Comparison of ENCODE assay signal across 1 mouse cellular context in the genomic region with DNA sequence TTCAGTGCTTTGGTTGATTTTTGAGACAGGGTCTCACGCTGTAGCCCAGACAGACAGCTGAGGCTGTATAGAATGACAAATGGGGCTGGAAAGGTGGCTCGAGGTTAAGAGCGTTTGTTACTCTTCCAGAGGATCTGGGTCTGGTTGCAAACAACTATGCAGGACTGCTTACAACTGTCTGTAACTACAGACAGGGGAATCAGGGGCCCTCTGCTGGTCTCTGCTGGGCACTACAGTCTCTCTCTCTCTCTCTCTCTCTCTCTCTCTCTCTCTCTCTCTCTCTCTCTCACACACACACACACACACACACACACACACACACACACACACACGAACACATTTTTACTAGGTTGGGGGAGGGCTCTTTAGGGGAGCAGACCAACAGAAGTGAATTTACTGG.
TF ChIP-seq lines count a peak whose summit lies in the region.

No protein-coding gene starts in this region.

TF ChIP-seq in MEL, 35 proteins besides CTCF, POLR2A, EP300 and RAD21 (continued from another document):
- TF ChIP-seq USF2 (IDR thresholded peaks at IDR 0.05; ENCODE audit: borderline replicate concordance in 1 of 2, insufficient read depth in 1 of 2, low read depth in 1 of 2, low read length in 2 of 2) (no peak), RCOR1 (IDR thresholded peaks at IDR 0.05; ENCODE audit: low read depth, low read length) (no peak), MAZ (IDR thresholded peaks at IDR 0.05; ENCODE audit: low read depth, low read length) (no peak), TCF12 (IDR thresholded peaks at IDR 0.05; ENCODE audit: low read depth, low read length) (no peak), POLR2AphosphoS2 (IDR thresholded peaks at IDR 0.05; ENCODE audit: low read length) (no peak), POLR2AphosphoS5 (IDR thresholded peaks at IDR 0.05; ENCODE audit: borderline replicate concordance, low read depth, low read length) (no peak), GATA1 (IDR thresholded peaks at IDR 0.05; ENCODE audit: low read depth, low read length) (no peak), UBTF (IDR thresholded peaks at IDR 0.05; ENCODE audit: borderline replicate concordance, insufficient read depth, low read depth, low read length) (no peak), MEF2A (IDR thresholded peaks at IDR 0.05; ENCODE audit: extremely low read depth, insufficient replicate concordance, low read depth, low read length, poor library complexity, severe bottlenecking) (no peak), CHD2 (IDR thresholded peaks at IDR 0.05; ENCODE audit: low read length) (no peak), E2F4 (IDR thresholded peaks at IDR 0.05; ENCODE audit: borderline replicate concordance, low read depth, low read length) (no peak), MYC (IDR thresholded peaks at IDR 0.05; ENCODE audit: low read depth, low read length) (no peak), HCFC1 (IDR thresholded peaks at IDR 0.05; ENCODE audit: low read depth, low read length) (no peak), ZKSCAN1 (IDR thresholded peaks at IDR 0.05; ENCODE audit: low read depth, low read length) (no peak)
